In genomic region chr13:29210159-29211021, GRCm38 (mm10) we compare ENCODE assay signal across 8 mouse cellular contexts.
A peak's percentile ranks its signal among the peaks of the same experiment; 100 is the strongest.
DNase-seq lines count a peak whose midpoint lies in the region; ATAC-seq lines count a peak whose summit lies in the region.

No protein-coding gene starts in this region.

- H3K4me1 ChIP-seq in embryonic facial prominence, embryonic 11.5 days (ENCODE audit: control insufficient read depth, insufficient read depth, low read length) = no peaks in the 10 kb centered on the region
- peaks cover 6% of the 10 kb centered on the region; the same call in 1 of the 2 replicates for H3K4me1 ChIP-seq in intestine, embryonic 16.5 days (ENCODE audit: control insufficient read depth, insufficient read depth, low read length)
- H3K4me1 ChIP-seq in liver, embryonic 16.5 days (ENCODE audit: control insufficient read depth, low read depth, low read length) = no peaks in the 10 kb centered on the region
- 0 out of 2 replicates have a peak, but pooled peaks cover 6% of the 10 kb centered on the region for H3K4me1 ChIP-seq in neural tube, embryonic 12.5 days

- DNase-seq in cerebellum, adult 9-10 months = peak; percentile 10
- no peak for DNase-seq in cerebellum, adult 11-12 months
- peak; percentile 73 for DNase-seq in embryonic facial prominence, embryonic 11.5 days (ENCODE audit: low spot score)
- no peak for DNase-seq in left cerebral cortex, adult 11 months (ENCODE audit: low spot score)
- DNase-seq in spleen, adult 12 weeks (ENCODE audit: low spot score) = no peak

- H3K36me3 ChIP-seq in embryonic facial prominence, embryonic 11.5 days (replicated peaks; ENCODE audit: control insufficient read depth, insufficient read depth, low read depth, low read length) = no peaks in the 10 kb centered on the region
- no peaks in the 10 kb centered on the region for H3K36me3 ChIP-seq in intestine, embryonic 16.5 days (ENCODE audit: control insufficient read depth, insufficient read depth, low read length)
- H3K36me3 ChIP-seq in liver, embryonic 16.5 days (ENCODE audit: control insufficient read depth, insufficient read depth) = no peaks in the 10 kb centered on the region
- no peaks in the 10 kb centered on the region for H3K36me3 ChIP-seq in neural tube, embryonic 12.5 days

- H3K4me3 ChIP-seq in embryonic facial prominence, embryonic 11.5 days (ENCODE audit: low read depth, low read length) = peak overlapping the region; percentile 24
- peak overlapping the region; percentile 48 for H3K4me3 ChIP-seq in intestine, embryonic 16.5 days (ENCODE audit: low read length)
- H3K4me3 ChIP-seq in liver, embryonic 16.5 days (ENCODE audit: low read depth, low read length) = peak overlapping the region; percentile 12; the same call in 1 of the 2 replicates
- H3K4me3 ChIP-seq in neural tube, embryonic 12.5 days = peak overlapping the region; percentile 31

- 2% methylated on average over 27 of the region's 27 CpGs for WGBS in embryonic facial prominence, embryonic 11.5 days
- WGBS in intestine, embryonic 16.5 days = 4% methylated on average over 27 of the region's 27 CpGs
- 5% methylated on average over 27 of the region's 27 CpGs for WGBS in liver, embryonic 16.5 days (ENCODE audit: insufficient replicate concordance)
- 3% methylated on average over 27 of the region's 27 CpGs for WGBS in neural tube, embryonic 12.5 days

- H3K27ac ChIP-seq in embryonic facial prominence, embryonic 11.5 days (replicated peaks; ENCODE audit: low read depth, low read length) = no peak overlapping the region
- H3K27ac ChIP-seq in intestine, embryonic 16.5 days (ENCODE audit: low read length) = peak overlapping the region; percentile 77
- H3K27ac ChIP-seq in liver, embryonic 16.5 days (ENCODE audit: low read length) = no peak overlapping the region
- no peak overlapping the region for H3K27ac ChIP-seq in neural tube, embryonic 12.5 days

- no peaks in the 10 kb centered on the region for H3K9me3 ChIP-seq in embryonic facial prominence, embryonic 11.5 days (replicated peaks; ENCODE audit: control insufficient read depth, low read length)
- no peaks in the 10 kb centered on the region for H3K9me3 ChIP-seq in intestine, embryonic 16.5 days (ENCODE audit: control insufficient read depth, low read length)
- H3K9me3 ChIP-seq in liver, embryonic 16.5 days (replicated peaks; ENCODE audit: control insufficient read depth, low read length) = no peaks in the 10 kb centered on the region
- H3K9me3 ChIP-seq in neural tube, embryonic 12.5 days = no peaks in the 10 kb centered on the region

- peak overlapping the region; percentile 64 for H3K9ac ChIP-seq in embryonic facial prominence, embryonic 11.5 days (replicated peaks; ENCODE audit: low read length)
- peak overlapping the region; percentile 64 for H3K9ac ChIP-seq in intestine, embryonic 16.5 days (ENCODE audit: low read depth, low read length)
- H3K9ac ChIP-seq in liver, embryonic 16.5 days (ENCODE audit: low read depth, low read length) = no peak overlapping the region
- peak overlapping the region; percentile 41; the same call in 1 of the 2 replicates for H3K9ac ChIP-seq in neural tube, embryonic 12.5 days

- peak overlapping the region; percentile 53 for H3K4me2 ChIP-seq in embryonic facial prominence, embryonic 11.5 days (ENCODE audit: low read depth, low read length)
- peak overlapping the region; percentile 69 for H3K4me2 ChIP-seq in intestine, embryonic 16.5 days (ENCODE audit: low read depth, low read length)
- peak overlapping the region; percentile 41 for H3K4me2 ChIP-seq in liver, embryonic 16.5 days (ENCODE audit: low read depth, low read length)
- peak overlapping the region; percentile 60 for H3K4me2 ChIP-seq in neural tube, embryonic 12.5 days (replicated peaks)

- no peak for ATAC-seq in embryonic facial prominence, embryonic 11.5 days (replicated peaks; ENCODE audit: insufficient number of reproducible peaks, low FRiP score, low TSS enrichment, low read depth)
- peak; percentile 98 for ATAC-seq in intestine, embryonic 16.5 days
- no peak for ATAC-seq in liver, embryonic 16.5 days (ENCODE audit: low read depth)
- ATAC-seq in neural tube, embryonic 12.5 days (ENCODE audit: low FRiP score, low read depth) = peak; percentile 61; the same call in 1 of the 2 replicates

- no peaks in the 10 kb centered on the region for H3K27me3 ChIP-seq in embryonic facial prominence, embryonic 11.5 days (ENCODE audit: control insufficient read depth, insufficient read depth, low read length)
- H3K27me3 ChIP-seq in intestine, embryonic 16.5 days (replicated peaks; ENCODE audit: control insufficient read depth, insufficient read depth, low read length) = no peaks in the 10 kb centered on the region
- H3K27me3 ChIP-seq in liver, embryonic 16.5 days (ENCODE audit: control insufficient read depth, insufficient read depth, low read depth, low read length) = no peaks in the 10 kb centered on the region
- no peaks in the 10 kb centered on the region for H3K27me3 ChIP-seq in neural tube, embryonic 12.5 days (replicated peaks)

Comparison
In these comparisons a context has a peak if more than half of its experiments do, and no peak if none do; other contexts are left out.
1. DNase-seq: peak in cerebellum, adult 9-10 months (single experiment) and embryonic facial prominence, embryonic 11.5 days (single experiment); none in cerebellum, adult 11-12 months (single experiment), left cerebral cortex, adult 11 months (single experiment) and spleen, adult 12 weeks (single experiment).
2. ATAC-seq: peak in intestine, embryonic 16.5 days (single experiment) and neural tube, embryonic 12.5 days (single experiment); none in embryonic facial prominence, embryonic 11.5 days (single experiment) and liver, embryonic 16.5 days (single experiment).
3. Peak in every context shown above with its lines, with median percentiles within 50 percentile points of each other: H3K4me2 ChIP-seq and H3K4me3 ChIP-seq.